Mouse (Mus musculus) cerebral cortex, adult 2 months (tissue): ENCODE data around the gene Rnft2.

Experiments
- WGBS: fragments of 180-500 bp; shearing (Covaris S2); methylation state at CpG from one replicate; pipeline ENCODE4 v1.1.7; 2018; 5-methylcytosine and 5-hydroxymethylcytosine counted together

Gene Rnft2

DNA sequence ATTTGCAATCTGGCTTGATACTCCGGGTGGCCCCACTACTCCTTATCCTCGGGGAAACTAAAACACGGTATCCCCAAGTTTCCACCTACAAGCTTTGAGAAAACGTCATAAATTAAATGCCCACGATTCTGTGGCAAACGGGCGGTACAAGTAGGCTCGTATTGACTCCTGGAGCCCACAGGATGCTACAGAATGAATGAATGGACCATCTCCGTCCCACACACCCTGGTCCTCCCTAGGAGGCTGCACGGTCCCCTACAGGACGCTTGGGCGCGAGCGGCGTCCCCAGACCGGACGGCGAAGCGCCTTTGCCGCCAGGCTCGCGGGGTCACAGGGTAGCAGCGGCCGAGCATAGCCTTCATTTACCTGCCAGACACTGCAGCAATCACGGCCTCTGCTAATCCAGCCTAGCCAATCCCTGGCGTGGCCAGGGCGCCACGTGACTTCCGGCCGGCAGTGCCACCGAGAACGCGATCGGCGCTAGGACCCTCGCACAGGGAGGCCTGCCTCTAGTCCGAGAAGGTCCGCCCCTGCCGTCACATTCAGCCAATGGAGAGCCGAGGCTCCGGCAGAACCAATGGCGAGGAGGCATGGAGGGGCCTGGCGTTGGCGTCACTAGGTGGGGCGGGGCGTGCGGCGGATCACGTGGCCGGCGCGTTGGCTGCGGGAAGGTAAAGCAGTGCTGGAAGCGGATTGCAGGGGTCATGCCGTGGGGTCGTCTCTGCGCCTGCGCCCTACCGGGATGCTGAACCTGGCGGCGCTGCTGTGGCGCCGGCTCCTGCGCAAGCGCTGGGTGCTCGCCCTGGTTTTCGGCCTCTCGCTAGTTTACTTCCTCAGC, at the start of gene Rnft2, which contains the start of gene 2410131K14Rik:
Gene Rnft2 (minus strand): TSS at position 511 of the 838 bp plus-strand sequence.
Gene 2410131K14Rik (plus strand): TSS at position 622 of the 838 bp plus-strand sequence.
- under 1% methylated on average over 68 of the region's 68 CpGs for WGBS

DNA sequence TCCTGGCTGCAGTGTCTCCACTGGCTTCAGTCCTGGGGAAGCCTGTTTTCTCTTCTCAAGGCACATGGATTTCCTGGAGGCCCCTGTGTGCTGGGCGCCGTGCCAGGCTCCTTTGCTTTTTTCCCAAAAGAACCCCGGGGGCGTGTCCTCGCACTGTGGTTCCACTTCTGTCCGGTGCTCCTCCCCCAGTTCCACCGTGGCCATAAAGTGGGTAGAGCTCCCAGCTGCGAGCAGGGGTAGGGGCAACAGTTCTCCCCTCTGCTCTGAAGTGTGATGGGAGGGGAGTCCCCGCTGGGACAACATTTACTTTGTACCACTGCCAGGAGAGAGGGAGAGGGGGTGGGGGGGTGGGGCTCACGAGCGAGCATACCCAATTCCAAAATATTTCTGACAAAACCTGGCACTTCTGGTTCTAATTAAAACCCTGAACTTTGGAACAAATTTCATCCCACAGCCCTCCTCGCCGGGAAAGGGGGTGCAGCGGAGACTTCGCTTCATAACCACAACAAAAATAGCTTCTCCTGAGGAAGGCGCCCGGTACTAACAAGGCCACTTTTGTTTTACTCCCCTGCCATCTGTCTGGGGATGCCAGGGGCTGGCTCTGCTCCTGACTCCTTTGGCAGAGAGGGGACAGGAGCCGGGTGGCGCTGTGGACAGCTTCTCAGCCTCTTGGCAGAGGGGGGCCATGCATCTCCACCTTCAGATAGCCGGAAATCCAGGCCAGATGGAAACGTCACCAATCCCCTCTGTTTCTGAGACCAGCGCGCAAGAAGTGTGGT, 49.4 kb upstream of the Rnft2 start:
- WGBS, result 7% methylated on average over 23 of the region's 23 CpGs

- 69% methylated on average over 4 of the region's 4 CpGs for WGBS
Measured at GRCm38 (mm10) chr5:118292476-118292875, 47.6 kb upstream of the Rnft2 start.

GRCm38 (mm10) chr5:118291453-118291852, 46.5 kb upstream of the Rnft2 start:
- 89% methylated on average over 4 of the region's 4 CpGs for WGBS

DNA sequence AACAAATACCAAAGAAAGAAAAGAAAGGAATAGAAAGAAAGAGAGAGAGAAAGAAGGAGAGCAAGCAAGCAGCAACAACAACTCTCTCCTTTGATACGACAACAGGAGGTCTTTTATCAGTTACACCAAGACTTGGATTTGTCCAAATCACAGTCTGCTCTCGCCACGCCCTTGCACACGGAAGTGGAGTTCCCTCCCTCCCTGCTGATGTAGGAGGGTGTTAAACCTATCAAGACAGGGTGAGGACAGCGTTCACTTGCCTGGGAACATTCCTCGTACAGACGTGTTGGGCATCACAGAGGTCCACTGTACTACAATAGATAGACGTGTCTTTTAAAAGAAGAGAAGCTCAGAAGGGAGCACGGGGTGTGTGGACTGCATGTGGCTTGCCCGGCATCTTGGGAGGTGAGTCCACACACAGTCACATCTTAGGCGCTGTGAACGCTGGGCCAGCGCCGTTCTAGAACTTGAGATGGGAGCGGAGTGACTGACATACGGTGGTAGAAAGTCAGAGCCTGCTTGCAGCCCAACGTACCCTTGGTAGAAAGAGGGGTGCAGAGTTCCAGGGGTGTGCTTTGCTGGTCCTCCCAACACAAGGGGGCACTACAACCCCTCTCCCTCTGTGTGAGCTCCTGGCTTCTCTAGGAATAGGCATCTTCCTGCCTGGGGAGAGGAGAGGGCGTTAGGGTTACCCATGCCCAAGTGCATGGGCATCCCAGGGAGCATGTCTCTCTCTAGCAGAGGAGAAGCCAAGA, 33.0 kb upstream of the Rnft2 start:
- 83% methylated on average over 18 of the region's 18 CpGs for WGBS

- 49% methylated on average over 8 of the region's 8 CpGs for WGBS
Measured at GRCm38 (mm10) chr5:118276711-118277110, 31.8 kb upstream of the Rnft2 start.

DNA sequence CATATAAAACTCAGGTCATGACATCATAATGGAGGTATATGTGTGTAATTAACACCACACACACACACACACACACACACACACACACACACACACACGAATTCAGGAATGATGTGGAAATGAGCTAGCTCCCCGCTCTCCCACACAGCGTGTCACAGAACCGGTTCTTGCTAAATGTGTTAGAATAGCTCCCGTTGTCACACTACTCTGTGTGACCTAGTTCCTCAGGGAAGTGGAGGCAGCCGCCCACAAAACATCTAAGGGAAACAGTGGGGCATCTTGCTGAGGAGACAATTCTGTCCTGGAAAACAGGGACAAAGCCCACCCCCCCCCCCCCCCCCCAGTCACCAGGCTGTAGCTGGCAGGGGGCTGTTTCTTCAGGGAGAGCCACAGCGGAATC, 31.4 kb upstream of the Rnft2 start:
- WGBS, result 22% methylated on average over 7 of the region's 7 CpGs

- WGBS, result 53% methylated on average over 9 of the region's 9 CpGs
Measured at GRCm38 (mm10) chr5:118274546-118274945, 29.6 kb upstream of the Rnft2 start.

DNA sequence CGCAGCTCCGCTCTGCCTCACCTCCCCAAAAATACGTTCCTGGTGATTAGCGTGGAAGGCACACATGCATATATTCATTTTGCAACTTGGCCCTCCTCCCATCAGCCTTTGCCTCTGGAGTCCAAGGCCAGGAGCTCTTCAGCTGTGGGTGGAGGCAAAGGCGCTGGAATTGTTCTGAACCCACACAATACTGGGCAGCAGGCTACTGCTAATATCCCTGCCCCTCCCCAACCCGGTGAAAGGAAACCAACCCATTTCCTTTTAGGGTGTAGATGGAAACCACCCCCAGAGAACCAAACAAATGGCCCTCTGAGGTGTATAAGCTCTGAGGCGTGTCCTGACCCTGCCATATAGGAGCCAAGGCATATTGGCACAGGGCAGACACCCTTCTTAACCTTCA, 28.5 kb upstream of the Rnft2 start:
- 72% methylated on average over 7 of the region's 7 CpGs for WGBS

GRCm38 (mm10) chr5:118271449-118272110, 26.7 kb upstream of the Rnft2 start:
- WGBS, result 79% methylated on average over 10 of the region's 10 CpGs

DNA sequence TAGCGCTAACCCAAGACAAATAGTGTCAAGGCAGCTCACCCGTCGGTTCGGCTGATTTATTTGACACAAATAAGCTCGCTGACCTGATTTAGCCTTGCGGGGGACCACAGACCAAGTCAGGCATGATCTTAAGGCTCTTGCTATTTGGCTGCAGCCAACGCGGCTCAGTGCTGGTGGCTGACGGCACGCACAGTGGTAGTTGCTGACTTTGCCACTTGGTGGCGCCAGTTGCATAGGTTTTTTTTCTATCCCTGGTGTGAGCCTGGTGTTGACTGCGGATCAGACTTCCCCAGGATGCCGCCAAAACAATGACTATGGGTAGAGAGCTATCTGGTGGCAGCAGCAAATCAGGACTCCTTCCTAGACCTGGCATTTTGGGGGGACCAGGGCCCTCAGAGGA, 24.1 kb upstream of the Rnft2 start:
- WGBS, result 1% methylated on average over 13 of the region's 13 CpGs

DNA sequence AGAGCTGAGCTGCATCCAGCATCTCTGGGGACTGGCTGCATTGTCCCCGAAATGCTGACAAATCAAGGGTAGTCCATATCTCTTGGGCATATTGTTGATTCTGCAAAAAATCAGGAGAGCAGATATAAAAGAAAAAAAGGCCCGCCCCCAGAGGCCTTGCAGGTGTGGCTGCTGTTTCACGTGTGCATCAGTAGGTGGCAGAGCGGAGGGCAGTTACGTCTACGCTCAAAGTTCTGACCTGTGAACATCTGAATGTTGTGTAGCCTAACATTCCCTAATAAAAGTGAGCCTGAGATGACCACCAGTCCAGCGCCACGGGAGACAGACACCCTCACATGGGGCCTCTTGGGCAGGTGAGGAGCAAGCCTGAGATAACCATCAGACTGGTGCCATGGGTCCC, 21.4 kb upstream of the Rnft2 start:
- WGBS, result 51% methylated on average over 8 of the region's 8 CpGs

GRCm38 (mm10) chr5:118265366-118265765, 20.4 kb upstream of the Rnft2 start:
- WGBS, result 85% methylated on average over 5 of the region's 5 CpGs

- 72% methylated on average over 9 of the region's 9 CpGs for WGBS
Measured at GRCm38 (mm10) chr5:118264279-118264678, 19.4 kb upstream of the Rnft2 start.

DNA sequence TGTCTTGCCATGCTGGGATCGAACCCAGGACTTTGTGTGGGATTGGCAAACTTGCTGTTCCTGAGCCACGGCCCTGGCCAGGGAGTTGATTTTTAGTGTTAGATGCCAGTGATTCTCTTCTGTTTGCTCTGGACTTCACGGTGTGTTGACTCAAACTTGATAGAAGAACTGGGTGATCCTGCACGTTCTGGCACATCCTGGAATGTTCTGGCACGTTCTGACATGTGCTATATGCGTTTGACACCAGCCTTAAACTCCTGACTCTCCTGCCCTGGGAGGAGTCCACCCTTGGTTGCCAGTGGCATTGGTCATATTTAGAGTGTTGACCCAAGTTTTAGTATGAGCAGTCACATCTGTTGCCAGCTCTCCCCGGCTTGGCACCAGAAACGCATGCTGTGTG, 17.5 kb upstream of the Rnft2 start:
- WGBS, result 83% methylated on average over 8 of the region's 8 CpGs

- WGBS, result 94% methylated on average over 9 of the region's 9 CpGs
Measured at GRCm38 (mm10) chr5:118261181-118261580, 16.3 kb upstream of the Rnft2 start.

GRCm38 (mm10) chr5:118260642-118261041, 15.7 kb upstream of the Rnft2 start:
- WGBS, result 96% methylated on average over 11 of the region's 11 CpGs

- 83% methylated on average over 10 of the region's 10 CpGs for WGBS
Measured at GRCm38 (mm10) chr5:118260055-118260454, 15.1 kb upstream of the Rnft2 start.

DNA sequence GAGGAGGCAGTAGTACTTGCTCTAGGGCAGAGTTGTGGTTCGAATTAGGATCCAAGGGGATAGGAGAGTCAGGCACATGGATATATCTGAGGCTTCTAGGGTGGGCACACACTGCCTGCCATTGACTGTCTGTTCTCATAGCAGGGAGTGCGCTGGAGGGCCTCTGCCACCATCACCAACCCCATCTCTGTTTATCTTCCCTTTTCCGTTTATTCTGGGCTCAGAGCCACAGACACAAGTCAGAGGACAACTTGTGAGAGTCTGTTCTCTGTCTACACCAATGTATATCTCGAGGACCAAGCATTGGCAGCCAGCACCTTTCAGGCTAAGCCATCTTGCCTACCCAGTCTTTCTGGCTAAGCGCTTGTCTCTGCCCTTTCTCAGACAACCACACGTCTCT, 14.7 kb upstream of the Rnft2 start:
- WGBS, result 71% methylated on average over 6 of the region's 6 CpGs

- WGBS, result 40% methylated on average over 6 of the region's 6 CpGs
Measured at GRCm38 (mm10) chr5:118259152-118259551, 14.2 kb upstream of the Rnft2 start.

DNA sequence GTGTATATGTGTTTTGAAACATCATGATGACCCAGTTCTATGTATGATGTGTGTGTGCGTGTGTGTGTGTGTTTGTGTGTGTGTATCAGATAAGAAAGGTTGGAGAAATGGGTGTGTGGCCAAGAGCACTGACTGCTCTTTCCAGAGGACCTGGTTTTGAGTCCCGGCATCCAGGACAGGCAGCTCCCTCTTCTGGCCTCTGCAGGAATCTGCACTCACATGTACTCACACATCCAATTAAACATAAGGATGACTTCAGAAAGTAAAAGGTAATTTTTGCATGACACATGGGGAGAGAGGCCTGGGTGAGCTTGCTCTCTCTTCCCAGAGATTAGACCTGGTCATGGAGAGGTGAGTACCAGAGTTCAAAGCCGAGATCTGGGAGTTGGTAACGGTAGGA, 12.1 kb upstream of the Rnft2 start:
- 97% methylated on average over 4 of the region's 4 CpGs for WGBS

DNA sequence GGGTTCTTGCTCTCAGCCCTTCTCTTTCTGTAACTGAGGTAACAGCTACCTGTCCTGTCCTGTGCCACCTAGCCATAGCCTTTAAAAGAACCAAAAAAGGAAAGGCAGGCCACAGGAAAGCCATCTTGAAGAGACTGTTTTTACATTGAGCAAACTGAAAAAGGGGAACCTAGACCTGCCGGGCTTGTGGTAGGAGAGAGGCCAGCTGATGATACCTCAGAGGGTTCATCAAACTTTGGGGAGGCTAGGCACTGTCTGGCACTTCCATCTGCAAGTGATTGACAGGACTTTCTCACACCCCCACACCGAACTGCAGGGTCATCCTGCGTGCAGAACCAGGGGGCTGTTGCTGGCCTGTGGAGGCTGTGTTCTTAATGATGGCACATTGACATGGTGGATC, 8.6 kb upstream of the Rnft2 start:
- WGBS, result 86% methylated on average over 3 of the region's 3 CpGs
